Mouse (Mus musculus): ENCODE results near the gene Cers5. TPM values are rescaled to one million over a fixed set of nuclear protein-coding genes. Genes with fewer than 3 reads are reported as not detected.

The Cers5 gene
- total RNA-seq, 2 experiments from 2014 or later, result 7.6 to 19.7 TPM

GRCm38 (mm10) chr15:99792221-99792815 is 19.6 kb upstream of the Cers5 start:
- no peak for ATAC-seq (replicated peaks; ENCODE audit: low FRiP score, poor library complexity, severe bottlenecking)

- no peak for ATAC-seq (replicated peaks; ENCODE audit: low FRiP score, poor library complexity, severe bottlenecking)
Measured at GRCm38 (mm10) chr15:99791003-99791402, 18.3 kb upstream of the Cers5 start.

DNA sequence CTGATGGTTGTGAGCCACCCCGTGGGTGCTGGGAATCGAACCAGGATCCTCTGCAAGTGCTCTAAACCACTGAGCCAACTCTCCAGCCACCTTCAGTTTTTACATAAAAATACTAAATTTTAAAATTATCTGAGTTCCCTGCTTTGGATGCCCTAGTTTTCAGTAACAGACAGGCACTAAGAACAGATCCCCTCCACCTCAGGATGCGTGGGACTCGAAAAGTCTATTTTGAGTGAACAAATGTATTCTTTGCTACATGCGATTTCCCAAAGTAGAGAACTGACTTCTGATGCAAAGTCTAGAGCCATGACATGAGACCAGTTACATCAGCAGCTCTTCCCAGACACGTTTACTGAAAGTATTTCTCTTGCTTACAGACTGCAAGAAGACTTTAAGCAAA is 17.8 kb upstream of the Cers5 start:
- ATAC-seq (replicated peaks; ENCODE audit: low FRiP score, poor library complexity, severe bottlenecking), result no peak

- ATAC-seq (replicated peaks; ENCODE audit: low FRiP score, poor library complexity, severe bottlenecking), result no peak
Measured at GRCm38 (mm10) chr15:99787625-99788120, 15.0 kb upstream of the Cers5 start.

DNA sequence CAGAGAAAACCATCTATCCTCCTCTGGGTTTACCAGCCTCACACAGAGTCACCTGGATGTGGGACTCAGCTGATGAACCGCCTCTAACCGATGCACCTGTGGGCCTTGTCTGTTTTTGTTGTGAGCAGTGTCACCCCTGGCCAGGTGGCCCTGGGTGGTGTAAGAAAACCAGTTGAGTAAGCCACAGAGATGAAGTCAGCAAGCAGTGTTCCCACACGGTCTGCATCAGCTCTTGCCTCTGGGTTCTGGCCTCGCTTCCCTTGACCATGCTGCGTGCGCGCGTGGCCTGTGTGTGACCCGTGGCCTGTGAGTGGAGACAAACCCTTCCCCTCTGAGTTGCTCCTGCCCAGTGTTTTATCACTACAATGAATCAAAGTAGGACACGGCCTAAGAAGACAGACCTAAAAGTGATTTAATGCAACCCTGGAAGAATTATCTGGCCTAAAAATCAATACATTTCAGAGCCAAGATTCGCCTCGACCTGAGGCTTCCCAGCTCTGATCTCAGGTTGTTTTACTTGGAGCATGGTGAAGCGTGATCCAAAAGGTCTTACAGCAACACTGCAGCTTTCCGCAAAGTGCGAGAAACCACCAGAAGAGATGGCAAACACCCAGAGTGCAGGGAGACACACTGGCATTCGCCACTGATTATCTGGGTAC is 6.1 kb upstream of the Cers5 start:
- no peak for ATAC-seq (replicated peaks; ENCODE audit: low FRiP score, poor library complexity, severe bottlenecking)

DNA sequence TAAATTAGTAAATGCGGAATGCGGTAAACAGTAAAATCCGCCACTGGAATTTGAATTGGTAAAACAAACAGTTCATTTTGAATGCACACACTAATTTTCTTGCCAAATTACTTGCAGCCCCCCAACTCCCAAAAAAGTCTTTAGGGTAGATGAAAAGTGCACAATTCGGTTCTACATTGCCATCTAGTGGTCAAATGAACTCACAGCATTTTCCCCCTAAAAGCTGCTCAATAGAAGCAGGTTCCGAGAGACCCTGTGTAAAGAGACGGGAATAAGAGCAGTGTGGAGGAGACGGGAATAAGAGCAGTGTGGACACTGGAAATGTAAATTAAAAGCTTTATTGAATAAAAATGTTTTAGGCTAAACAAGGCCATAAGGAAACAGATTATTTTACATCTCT is 5.5 kb upstream of the Cers5 start:
- no peak; the same call in 1 of the 2 replicates for ATAC-seq (replicated peaks; ENCODE audit: low FRiP score, poor library complexity, severe bottlenecking)

DNA sequence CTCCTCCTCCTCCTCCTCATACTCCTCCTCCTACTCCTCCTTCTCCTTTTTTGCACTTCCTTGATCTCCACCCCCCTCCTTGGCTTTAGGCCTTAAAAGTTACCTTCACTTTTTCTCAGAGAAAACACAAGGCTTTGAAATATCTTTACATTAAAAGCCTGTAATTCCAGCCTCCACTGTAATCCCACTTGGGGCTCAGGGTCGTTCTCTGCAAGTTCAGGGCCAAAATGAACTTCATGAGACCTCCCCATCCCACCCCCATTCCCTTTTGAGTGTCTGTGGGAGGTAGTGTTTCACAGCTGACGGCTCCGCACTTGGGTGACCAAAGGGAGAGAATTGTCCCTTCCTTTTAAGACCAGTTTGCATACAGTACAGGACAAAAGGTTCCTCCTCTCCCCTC is 240 bp upstream of the Cers5 start:
- ATAC-seq (replicated peaks; ENCODE audit: low FRiP score, poor library complexity, severe bottlenecking), result no peak

GRCm38 (mm10) chr15:99772277-99772880 is 306 bp downstream of the Cers5 start:
- peak; percentile 53; the same call in 1 of the 2 replicates for ATAC-seq (replicated peaks; ENCODE audit: low FRiP score, poor library complexity, severe bottlenecking)

DNA sequence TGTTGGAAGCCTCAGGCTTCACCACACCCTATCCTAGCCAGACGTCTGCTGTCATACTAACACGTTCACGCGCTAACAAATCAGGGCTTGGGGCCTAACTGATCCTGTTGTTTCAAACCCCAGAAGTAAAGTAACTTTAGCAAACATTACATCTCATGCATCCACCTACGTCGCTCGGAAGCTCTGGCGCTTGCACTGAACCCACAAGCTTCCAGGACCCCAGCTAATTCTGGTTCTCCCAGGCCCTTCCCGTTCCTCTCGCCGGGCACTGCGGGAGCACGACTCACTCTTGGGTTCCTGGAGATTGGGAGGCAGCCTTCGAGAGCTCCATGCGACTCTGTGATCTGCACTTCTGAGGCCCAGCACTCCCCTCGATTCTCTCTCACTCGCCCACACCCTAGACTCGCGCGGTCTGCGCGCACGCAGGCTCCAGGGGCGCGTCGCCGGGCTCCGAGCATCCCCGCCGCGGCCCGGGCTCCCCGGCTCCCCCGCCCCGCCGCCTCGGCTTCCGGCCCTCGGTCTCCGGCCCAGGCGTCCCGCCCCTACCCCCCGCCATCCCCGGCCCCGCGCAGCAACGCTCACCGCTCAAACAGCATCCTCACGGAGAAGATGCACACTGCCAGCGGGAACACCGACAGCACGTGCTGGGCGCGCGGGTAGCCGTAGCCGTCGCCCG is 946 bp downstream of the Cers5 start:
- no peak for ATAC-seq (replicated peaks; ENCODE audit: low FRiP score, poor library complexity, severe bottlenecking)

DNA sequence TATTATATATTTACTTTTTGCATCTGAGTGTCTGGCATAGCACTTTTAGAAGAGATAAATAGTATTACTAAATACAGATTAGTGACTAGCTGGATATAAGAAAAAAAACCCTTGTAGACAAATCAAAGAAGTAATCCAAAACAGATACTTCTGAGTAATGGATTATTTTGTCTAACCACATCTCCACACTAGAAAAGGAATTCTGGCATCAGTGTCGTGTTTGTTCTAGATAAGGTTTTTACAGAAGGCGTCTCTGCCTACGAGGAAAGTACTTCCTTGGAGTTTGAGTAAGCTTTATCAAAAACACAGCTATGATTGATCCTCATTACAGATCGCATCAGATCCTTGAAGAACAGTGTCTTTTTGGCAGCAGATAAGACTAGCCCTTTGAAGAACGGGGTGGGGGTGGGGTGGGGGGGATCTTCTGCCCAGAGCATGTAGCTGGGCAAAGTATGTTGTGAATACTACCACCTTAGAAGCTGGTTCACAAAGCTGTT is 1.6 kb downstream of the Cers5 start:
- no peak for ATAC-seq (replicated peaks; ENCODE audit: low FRiP score, poor library complexity, severe bottlenecking)

- ATAC-seq (replicated peaks; ENCODE audit: low FRiP score, poor library complexity, severe bottlenecking), result no peak
Measured at GRCm38 (mm10) chr15:99768761-99769160, 3.9 kb downstream of the Cers5 start.

DNA sequence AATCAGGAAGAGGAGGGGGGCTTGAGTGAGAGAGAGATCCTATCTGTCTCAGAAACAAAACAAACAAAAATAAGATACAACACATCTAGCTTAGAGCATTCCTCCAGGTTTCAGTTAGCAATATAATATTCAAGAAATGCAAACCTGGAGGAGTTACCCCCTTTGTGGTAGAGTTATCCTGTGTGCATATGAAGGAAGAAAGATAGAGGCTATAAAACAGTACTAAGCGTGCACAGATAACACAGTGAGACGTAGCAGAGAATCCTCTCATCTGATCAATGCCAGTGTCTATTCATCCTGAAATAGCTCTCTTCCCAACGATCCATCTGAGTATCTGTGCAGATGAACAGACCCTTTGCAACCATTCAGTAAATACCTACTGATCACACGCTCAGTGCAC is 5.2 kb downstream of the Cers5 start:
- ATAC-seq (replicated peaks; ENCODE audit: low FRiP score, poor library complexity, severe bottlenecking), result no peak

- no peak for ATAC-seq (replicated peaks; ENCODE audit: low FRiP score, poor library complexity, severe bottlenecking)
Measured at GRCm38 (mm10) chr15:99754204-99754603, 18.5 kb downstream of the Cers5 start.

- ATAC-seq (replicated peaks; ENCODE audit: low FRiP score, poor library complexity, severe bottlenecking), result no peak
Measured at GRCm38 (mm10) chr15:99740229-99740628, 32.5 kb downstream of the Cers5 start.

GRCm38 (mm10) chr15:99736675-99737074 is 36.0 kb downstream of the Cers5 start:
- ATAC-seq (replicated peaks; ENCODE audit: low FRiP score, poor library complexity, severe bottlenecking), result no peak

- no peak for ATAC-seq (replicated peaks; ENCODE audit: low FRiP score, poor library complexity, severe bottlenecking)
Measured at GRCm38 (mm10) chr15:99735631-99736030, 37.1 kb downstream of the Cers5 start.

- ATAC-seq (replicated peaks; ENCODE audit: low FRiP score, poor library complexity, severe bottlenecking), result no peak
Measured at GRCm38 (mm10) chr15:99733186-99733585, 39.5 kb downstream of the Cers5 start.

GRCm38 (mm10) chr15:99731678-99732077 is 41.0 kb downstream of the Cers5 start:
- ATAC-seq (replicated peaks; ENCODE audit: low FRiP score, poor library complexity, severe bottlenecking), result no peak

DNA sequence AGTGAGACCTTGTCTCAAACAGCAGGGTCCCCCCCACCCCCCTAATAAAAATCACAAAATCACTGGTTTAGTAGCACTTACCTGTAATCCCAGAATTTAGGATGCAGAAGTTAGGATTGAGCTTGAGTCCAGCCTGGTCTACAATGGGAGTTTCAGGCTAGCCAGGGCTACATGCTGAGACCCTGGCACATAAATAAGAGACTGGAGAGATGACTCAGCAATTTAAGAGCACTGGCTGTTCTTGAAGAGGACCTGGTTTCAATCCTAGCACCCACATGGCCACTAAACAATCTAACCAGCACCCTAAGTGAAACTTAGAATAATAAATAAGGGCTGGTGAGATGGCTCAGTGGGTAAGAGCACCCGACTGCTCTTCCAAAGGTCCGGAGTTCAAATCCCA is 41.5 kb downstream of the Cers5 start:
- no peak for ATAC-seq (replicated peaks; ENCODE audit: low FRiP score, poor library complexity, severe bottlenecking)

- ATAC-seq (replicated peaks; ENCODE audit: low FRiP score, poor library complexity, severe bottlenecking), result no peak
Measured at GRCm38 (mm10) chr15:99729056-99729783, 43.5 kb downstream of the Cers5 start.

Data from erythroid progenitor cell, adult 5-6 weeks (primary cell).